Mouse (Mus musculus) embryonic facial prominence, embryonic 11.5 days (tissue): Measurements from ENCODE around the gene Slc4a1. TPM values are rescaled to one million over a fixed set of nuclear protein-coding genes. Genes with fewer than 3 reads are reported as not detected.

Experiments used
- ATAC-seq: fragments of 200-750 bp; cut with Nextera tagmentation; replicated peaks from 2 replicates; pipeline ENCODE4 v1.8.0; 2017; ENCODE audit warnings: low read depth; ENCODE audit not compliant: insufficient number of reproducible peaks, low FRiP score, low TSS enrichment
- DNase-seq: peaks from one replicate; pipeline ENCODE4 v3.0.0-alpha.2; 2015; ENCODE audit warnings: low spot score
- H3K27ac ChIP-seq: fragments of 300-500 bp; sonication (generic); replicated peaks from 2 replicates; pipeline ENCODE4 v1.5.1; 2014; ENCODE audit warnings: mild to moderate bottlenecking, low read depth, low read length, control low read depth
- H3K27me3 ChIP-seq: fragments of 300-500 bp; sonication (generic); 2 replicates; pipeline ENCODE4 v1.6.1; 2014; ENCODE audit warnings: mild to moderate bottlenecking, low read length, moderate library complexity, mixed read lengths; ENCODE audit not compliant: control insufficient read depth, insufficient read depth
- H3K36me3 ChIP-seq: fragments of 300-500 bp; sonication (generic); replicated peaks from 2 replicates; pipeline ENCODE4 v1.6.1; 2014; ENCODE audit warnings: low read depth, mild to moderate bottlenecking, low read length, moderate library complexity, mixed read lengths; ENCODE audit not compliant: control insufficient read depth, insufficient read depth
- H3K4me1 ChIP-seq: fragments of 300-500 bp; sonication (generic); 2 replicates; pipeline ENCODE4 v1.6.1; 2014; ENCODE audit warnings: low read length, mixed read lengths; ENCODE audit not compliant: control insufficient read depth, insufficient read depth
- H3K4me2 ChIP-seq: fragments of 300-500 bp; sonication (generic); 2 replicates; pipeline ENCODE4 v1.6.1; 2014; ENCODE audit warnings: low read depth, mild to moderate bottlenecking, control low read depth, low read length, moderate library complexity
- H3K4me3 ChIP-seq: fragments of 300-500 bp; sonication (generic); 2 replicates; pipeline ENCODE4 v1.5.1; 2014; ENCODE audit warnings: low read depth, low read length, control low read depth
- H3K9ac ChIP-seq: fragments of 300-500 bp; sonication (generic); replicated peaks from 2 replicates; pipeline ENCODE4 v1.6.1; 2014; ENCODE audit warnings: mild to moderate bottlenecking, control low read depth, low read length
- H3K9me3 ChIP-seq: fragments of 300-500 bp; sonication (generic); replicated peaks from 2 replicates; pipeline ENCODE4 v1.6.1; 2016; ENCODE audit warnings: mild to moderate bottlenecking, low read length, inconsistent platforms, mixed read lengths; ENCODE audit not compliant: control insufficient read depth
- WGBS: fragments of 180-500 bp; shearing (Covaris S2); extraction: QIAGEN DNeasy Blood & Tissue Kit; methylation state at CpG from one replicate; pipeline ENCODE4 v1.1.7; 2014; 5-methylcytosine and 5-hydroxymethylcytosine counted together
- polyA plus RNA-seq: library from polyadenylated mRNA; unstranded; fragments of >200 nt; fragmentation: Nextera tagmentation; extraction: Ambion mirVana; gene quantifications from 2 replicates; pipeline ENCODE4 v1.2.1, GENCODE M21; 2014

Gene Slc4a1
- polyA plus RNA-seq, 1 experiment from 2014 or later = 25.8 TPM

DNA sequence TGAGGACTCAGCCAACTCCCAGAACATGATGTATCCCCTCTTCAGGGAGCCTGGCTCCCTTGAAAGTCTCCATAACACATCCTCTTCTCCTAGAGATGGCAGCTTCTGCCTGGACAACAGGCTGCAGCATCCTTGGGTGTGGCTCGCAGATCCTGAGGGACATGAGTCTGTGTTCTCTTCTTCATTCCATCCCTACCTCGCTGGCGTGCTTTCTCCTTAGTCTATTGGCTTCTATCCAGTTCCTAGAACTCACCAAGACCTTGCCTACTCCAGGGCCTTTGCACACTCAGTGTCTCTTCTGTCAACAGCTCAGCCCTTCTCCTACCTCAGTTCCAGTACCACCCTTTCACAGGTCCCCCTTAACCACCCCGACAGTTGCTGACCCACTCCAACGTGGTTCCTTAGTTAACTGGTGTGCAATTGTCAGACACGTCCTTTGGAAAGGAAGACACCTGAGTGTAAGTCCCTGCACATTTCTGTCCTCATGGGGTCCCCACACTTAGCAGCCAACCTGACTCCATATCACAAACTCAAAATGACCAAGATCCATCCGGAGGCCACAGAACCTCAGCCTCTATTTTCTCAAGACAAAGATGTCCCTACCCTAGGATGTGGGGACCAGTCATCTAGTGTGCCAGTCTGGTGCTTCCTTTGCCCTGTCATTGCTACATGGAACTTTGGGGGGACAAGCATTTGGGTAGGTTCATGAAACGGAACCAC, 4.1 kb downstream of the Slc4a1 start:
- H3K27ac ChIP-seq = no peak overlapping the region
- no peak for ATAC-seq
- H3K4me1 ChIP-seq = no peaks in the 10 kb centered on the region
- H3K36me3 ChIP-seq = no peaks in the 10 kb centered on the region
- no peaks in the 10 kb centered on the region for H3K9me3 ChIP-seq
- H3K4me2 ChIP-seq = no peak overlapping the region
- DNase-seq = no peak
- WGBS = 87% methylated on average over 8 of the region's 8 CpGs
- H3K9ac ChIP-seq = no peak overlapping the region
- no peaks in the 10 kb centered on the region for H3K27me3 ChIP-seq
- H3K4me3 ChIP-seq = no peak overlapping the region

- Histone ChIP-seq H3K4me1 (no peaks in the 10 kb centered on the region), H3K4me3 (no peak overlapping the region), H3K9me3 (no peaks in the 10 kb centered on the region), H3K36me3 (no peaks in the 10 kb centered on the region), H3K27ac (no peak overlapping the region), H3K9ac (no peak overlapping the region), H3K4me2 (no peak overlapping the region), H3K27me3 (no peaks in the 10 kb centered on the region)
- 72% methylated on average over 10 of the region's 10 CpGs for WGBS
- DNase-seq (no peak), ATAC-seq (no peak)
Observed at GRCm38 (mm10) chr11:102358365-102358764, 7.6 kb downstream of the Slc4a1 start.

DNA sequence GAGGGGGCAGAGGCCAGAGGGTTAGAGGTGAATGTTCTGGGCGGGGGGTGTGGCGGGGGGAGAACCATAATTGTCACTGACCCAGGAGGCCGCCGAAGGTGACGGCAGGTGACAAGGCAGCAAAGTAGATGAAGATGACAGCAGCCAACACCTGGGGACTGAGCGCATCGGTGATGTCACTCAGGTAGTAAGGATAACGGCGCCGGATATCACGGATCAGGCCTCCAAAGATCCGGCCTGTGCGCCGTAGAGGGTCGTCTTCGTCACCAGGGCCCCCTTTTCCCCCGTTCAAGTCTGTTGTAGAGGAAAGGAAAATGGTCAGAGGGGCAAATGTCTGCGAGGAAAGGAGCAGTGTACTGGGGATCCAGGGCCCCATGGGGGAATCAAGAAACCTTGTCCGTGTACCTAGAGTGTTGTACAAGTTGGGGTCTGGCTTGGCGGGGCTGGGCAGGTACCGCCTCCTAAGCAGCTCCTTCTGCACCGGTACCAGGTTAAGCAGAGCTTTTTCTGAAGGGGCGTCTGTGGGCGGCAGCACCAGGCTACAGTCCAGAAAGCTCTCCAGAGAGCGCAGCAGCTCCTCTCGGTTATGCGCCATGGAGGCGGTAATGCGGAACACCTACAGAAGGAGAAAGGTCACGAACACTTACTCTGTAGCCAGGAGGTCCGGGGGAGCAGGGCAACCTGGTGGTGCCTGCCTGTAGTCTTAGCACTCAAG, 9.2 kb downstream of the Slc4a1 start:
- H3K9me3 ChIP-seq = no peaks in the 10 kb centered on the region
- H3K9ac ChIP-seq = no peak overlapping the region
- no peak overlapping the region for H3K27ac ChIP-seq
- no peaks in the 10 kb centered on the region for H3K4me1 ChIP-seq
- ATAC-seq (no peak), DNase-seq (no peak)
- H3K36me3 ChIP-seq = no peaks in the 10 kb centered on the region
- no peak overlapping the region for H3K4me2 ChIP-seq
- no peak overlapping the region for H3K4me3 ChIP-seq
- H3K27me3 ChIP-seq = no peaks in the 10 kb centered on the region; the same call in 1 of the 2 replicates
- WGBS = 73% methylated on average over 31 of the region's 31 CpGs

- H3K4me3 ChIP-seq = no peak overlapping the region
- DNase-seq = no peak
- no peak for ATAC-seq
- no peaks in the 10 kb centered on the region for H3K9me3 ChIP-seq
- 85% methylated on average over 12 of the region's 12 CpGs for WGBS
- no peaks in the 10 kb centered on the region for H3K4me1 ChIP-seq
- no peak overlapping the region for H3K9ac ChIP-seq
- no peaks in the 10 kb centered on the region for H3K36me3 ChIP-seq
- no peak overlapping the region for H3K27ac ChIP-seq
- no peak overlapping the region for H3K4me2 ChIP-seq
- H3K27me3 ChIP-seq = no peaks in the 10 kb centered on the region; the same call in 1 of the 2 replicates
Observed at GRCm38 (mm10) chr11:102356190-102356589, 9.8 kb downstream of the Slc4a1 start.

GRCm38 (mm10) chr11:102355501-102355900, 10.5 kb downstream of the Slc4a1 start:
- no peak overlapping the region for H3K27ac ChIP-seq
- no peak overlapping the region for H3K4me3 ChIP-seq
- H3K36me3 ChIP-seq = no peaks in the 10 kb centered on the region
- ATAC-seq = no peak
- no peaks in the 10 kb centered on the region; the same call in 1 of the 2 replicates for H3K27me3 ChIP-seq
- WGBS = 89% methylated on average over 3 of the region's 3 CpGs
- no peaks in the 10 kb centered on the region for H3K9me3 ChIP-seq
- H3K9ac ChIP-seq = no peak overlapping the region
- H3K4me1 ChIP-seq = no peaks in the 10 kb centered on the region
- DNase-seq = no peak
- H3K4me2 ChIP-seq = no peak overlapping the region

DNA sequence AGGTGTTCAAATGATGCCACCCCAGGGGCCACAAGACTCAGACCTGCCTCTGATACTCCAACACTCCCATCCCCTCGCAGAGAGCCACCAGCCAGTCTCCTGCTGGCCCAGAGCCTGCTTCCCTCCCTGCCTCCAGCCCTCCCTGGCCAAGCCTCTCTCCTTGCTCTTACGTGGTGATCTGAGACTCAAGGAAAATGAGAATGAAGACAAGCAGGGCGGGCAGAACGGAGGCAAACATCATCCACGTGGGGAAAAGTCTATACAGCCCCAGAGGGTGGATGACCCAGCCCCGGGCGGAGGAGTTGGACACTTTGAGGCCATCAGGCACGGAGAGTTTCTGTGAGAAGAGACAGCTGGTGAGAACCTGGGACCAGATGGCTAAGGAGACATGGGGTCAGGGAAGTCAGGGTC, 13.0 kb downstream of the Slc4a1 start:
- Histone ChIP-seq H3K9ac (no peak overlapping the region), H3K4me2 (no peak overlapping the region), H3K4me3 (no peak overlapping the region), H3K27me3 (no peaks in the 10 kb centered on the region; the same call in 1 of the 2 replicates), H3K27ac (no peak overlapping the region), H3K4me1 (no peaks in the 10 kb centered on the region), H3K36me3 (no peaks in the 10 kb centered on the region), H3K9me3 (no peaks in the 10 kb centered on the region)
- no peak for DNase-seq
- ATAC-seq = no peak
- 40% methylated on average over 8 of the region's 8 CpGs for WGBS

DNA sequence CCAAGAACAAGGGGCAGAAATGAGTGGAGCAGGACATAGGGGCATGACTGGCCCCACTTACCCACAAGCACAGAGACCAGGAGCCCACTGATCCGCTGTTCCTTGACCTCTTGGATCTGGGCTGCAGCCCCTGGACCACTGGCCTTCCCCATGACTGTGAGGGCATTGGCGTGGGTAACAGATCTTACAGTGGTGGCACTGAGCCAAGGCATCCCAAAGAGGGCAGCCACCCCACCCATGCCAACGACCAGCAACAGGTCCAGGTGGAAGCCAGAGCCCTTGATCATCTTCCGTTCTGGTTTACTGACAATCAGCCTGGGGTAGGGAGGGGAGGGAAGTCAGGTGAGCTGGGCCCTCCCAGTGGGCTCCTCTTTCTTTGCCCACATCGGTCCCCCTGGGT, 13.6 kb downstream of the Slc4a1 start:
- no peak overlapping the region for H3K9ac ChIP-seq
- no peaks in the 10 kb centered on the region; the same call in 1 of the 2 replicates for H3K27me3 ChIP-seq
- DNase-seq (no peak), ATAC-seq (no peak)
- no peaks in the 10 kb centered on the region for H3K36me3 ChIP-seq
- no peak overlapping the region for H3K4me2 ChIP-seq
- H3K4me1 ChIP-seq = no peaks in the 10 kb centered on the region
- WGBS = 48% methylated on average over 5 of the region's 5 CpGs
- H3K9me3 ChIP-seq = no peaks in the 10 kb centered on the region
- H3K4me3 ChIP-seq = no peak overlapping the region
- H3K27ac ChIP-seq = no peak overlapping the region

DNA sequence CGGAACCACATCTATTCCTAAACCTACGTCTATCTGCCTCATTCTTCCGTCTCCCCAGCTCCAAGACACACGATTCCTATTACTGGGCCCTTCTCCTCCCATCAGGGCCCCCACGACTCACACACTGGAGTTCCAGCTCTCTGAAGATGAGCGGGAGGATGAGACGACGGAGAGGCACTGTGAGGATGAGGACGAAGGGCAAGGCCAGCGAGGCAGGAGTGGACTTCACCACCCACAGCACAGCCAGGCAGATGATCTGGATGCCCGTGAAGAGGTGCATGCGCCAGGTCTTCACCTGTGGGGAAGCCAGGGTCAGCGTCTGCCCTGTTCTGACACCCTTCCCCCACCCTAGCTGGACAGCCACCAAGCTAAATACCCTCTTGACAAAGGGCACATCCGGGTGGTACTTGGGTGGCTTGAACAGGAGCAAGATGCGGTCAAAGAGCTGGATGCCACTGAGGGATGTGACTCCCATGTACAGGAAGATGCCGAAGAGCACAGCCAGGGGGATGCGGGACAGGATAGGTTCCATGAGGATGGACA, 15.0 kb downstream of the Slc4a1 start:
- no peaks in the 10 kb centered on the region for H3K4me1 ChIP-seq
- H3K9me3 ChIP-seq = no peaks in the 10 kb centered on the region
- ATAC-seq (no peak), DNase-seq (no peak)
- no peaks in the 10 kb centered on the region for H3K36me3 ChIP-seq
- no peak overlapping the region for H3K4me2 ChIP-seq
- no peak overlapping the region for H3K4me3 ChIP-seq
- H3K27me3 ChIP-seq = no peaks in the 10 kb centered on the region; the same call in 1 of the 2 replicates
- no peak overlapping the region for H3K27ac ChIP-seq
- 90% methylated on average over 17 of the region's 17 CpGs for WGBS
- H3K9ac ChIP-seq = no peak overlapping the region
